Mouse (Mus musculus) forebrain, embryonic 11.5 days (tissue): Measurements from ENCODE around the gene Metap1d. TPM values are rescaled to one million over a fixed set of nuclear protein-coding genes. Genes with fewer than 3 reads are reported as not detected.

ENCODE experiments used
- ATAC-seq: fragments of 200-750 bp; cut with Nextera tagmentation; replicated peaks from 2 replicates; pipeline ENCODE4 v1.8.0; 2017; ENCODE audit warnings: moderate TSS enrichment; ENCODE audit not compliant: low FRiP score
- DNase-seq: peaks from one replicate; pipeline ENCODE4 v3.0.0-alpha.2; 2017; ENCODE audit warnings: low spot score
- H3K27ac ChIP-seq: fragments of 300-500 bp; sonication (generic); 2 replicates; pipeline ENCODE4 v1.5.1; 2014; ENCODE audit warnings: low read depth, low read length
- H3K27me3 ChIP-seq: fragments of 300-500 bp; sonication (generic); 2 replicates; pipeline ENCODE4 v1.6.1; 2014; ENCODE audit warnings: mild to moderate bottlenecking, low read length, mixed read lengths; ENCODE audit not compliant: control insufficient read depth, insufficient read depth
- H3K36me3 ChIP-seq: fragments of 300-500 bp; sonication (generic); 2 replicates; pipeline ENCODE4 v1.6.1; 2014; ENCODE audit warnings: mild to moderate bottlenecking, low read length, moderate library complexity, mixed read lengths; ENCODE audit not compliant: control insufficient read depth, insufficient read depth
- H3K4me1 ChIP-seq: fragments of 300-500 bp; sonication (generic); replicated peaks from 2 replicates; pipeline ENCODE4 v1.6.1; 2014; ENCODE audit warnings: low read length, mixed read lengths; ENCODE audit not compliant: control insufficient read depth, insufficient read depth
- H3K4me2 ChIP-seq: fragments of 300-500 bp; sonication (generic); 2 replicates; pipeline ENCODE4 v1.6.1; 2014; ENCODE audit warnings: low read depth, mild to moderate bottlenecking, low read length, moderate library complexity, mixed read lengths; ENCODE audit not compliant: severe bottlenecking
- H3K4me3 ChIP-seq: fragments of 300-500 bp; sonication (generic); 2 replicates; pipeline ENCODE4 v1.5.1; 2014; ENCODE audit warnings: low read depth, low read length
- H3K9ac ChIP-seq: fragments of 300-500 bp; sonication (generic); 2 replicates; pipeline ENCODE4 v1.6.1; 2014; ENCODE audit warnings: low read length
- H3K9me3 ChIP-seq: fragments of 300-500 bp; sonication (generic); 2 replicates; pipeline ENCODE4 v1.6.1; 2016; ENCODE audit warnings: low read length, mixed read lengths; ENCODE audit not compliant: control insufficient read depth
- WGBS: fragments of 180-500 bp; shearing (Covaris S2); extraction: QIAGEN DNeasy Blood & Tissue Kit; methylation state at CpG from one replicate; pipeline ENCODE4 v1.1.7; 2014; 5-methylcytosine and 5-hydroxymethylcytosine counted together
- polyA plus RNA-seq: library from polyadenylated mRNA; unstranded; fragments of >200 nt; fragmentation: Nextera tagmentation; extraction: Ambion mirVana; gene quantifications from 2 replicates; pipeline ENCODE4 v1.2.1, GENCODE M21; 2014

Gene Metap1d
- polyA plus RNA-seq, 1 experiment from 2014 or later: 36.5 TPM

DNA sequence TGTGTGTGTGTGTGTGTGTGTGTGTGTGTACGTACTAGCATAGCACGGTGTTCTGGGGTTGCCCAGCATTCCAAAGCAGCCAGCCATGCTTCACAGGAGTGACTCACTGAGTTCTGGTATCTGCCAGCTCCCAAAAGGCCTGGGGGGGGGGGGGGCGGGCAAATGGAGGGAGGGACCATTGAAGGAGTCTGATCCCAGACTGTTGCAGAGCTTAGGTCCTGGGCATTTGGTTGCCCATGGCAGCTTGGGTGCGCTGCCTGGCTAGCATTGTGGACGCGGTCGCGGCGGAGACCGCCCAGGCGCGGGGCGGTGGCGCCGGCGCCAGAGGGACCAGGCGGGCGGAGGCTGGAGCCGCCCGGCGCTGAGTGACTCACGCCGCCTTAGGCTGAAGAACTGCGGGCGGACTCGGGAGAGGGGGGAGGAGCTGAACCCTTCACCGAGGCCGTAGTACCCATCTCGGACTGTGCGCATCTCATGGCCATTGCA lies 89.8 kb downstream of the Metap1d start:
- H3K4me2 ChIP-seq: peak overlapping the region; percentile 96
- ATAC-seq (peak; percentile 22), DNase-seq (peak; percentile 77)
- peaks cover 71% of the 10 kb centered on the region for H3K27me3 ChIP-seq
- H3K9me3 ChIP-seq: no peaks in the 10 kb centered on the region
- H3K4me3 ChIP-seq: peak overlapping the region; percentile 54
- H3K36me3 ChIP-seq: no peaks in the 10 kb centered on the region; the same call in 1 of the 2 replicates
- peak overlapping the region; percentile 66; the same call in 1 of the 2 replicates for H3K27ac ChIP-seq
- WGBS: under 1% methylated on average over 30 of the region's 30 CpGs
- H3K9ac ChIP-seq: peak overlapping the region; percentile 63
- peaks cover 32% of the 10 kb centered on the region for H3K4me1 ChIP-seq

DNA sequence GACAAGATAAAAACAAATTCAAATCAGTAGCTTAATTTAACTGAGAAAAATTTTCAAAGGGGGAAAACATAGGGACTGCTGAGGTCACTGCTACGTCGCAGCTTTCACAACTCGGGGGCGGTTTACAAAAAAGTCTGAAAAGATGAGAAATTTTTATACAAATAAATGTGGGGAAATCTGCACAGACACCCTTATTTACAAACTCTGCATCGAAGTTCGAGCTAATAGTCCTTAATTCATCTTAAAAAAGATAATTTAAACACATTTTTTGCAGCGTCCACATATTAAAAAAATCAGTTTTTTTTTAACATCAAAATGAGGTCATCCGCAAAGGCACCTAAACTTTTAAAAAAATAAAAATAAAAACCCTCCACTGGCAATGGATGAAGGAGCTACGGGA lies 90.5 kb downstream of the Metap1d start:
- Histone ChIP-seq H3K27ac (peak overlapping the region; percentile 84; the same call in 1 of the 2 replicates), H3K4me2 (peak overlapping the region; percentile 96), H3K27me3 (peaks cover 66% of the 10 kb centered on the region), H3K36me3 (no peaks in the 10 kb centered on the region; the same call in 1 of the 2 replicates), H3K4me1 (peaks cover 33% of the 10 kb centered on the region), H3K4me3 (peak overlapping the region; percentile 54), H3K9ac (peak overlapping the region; percentile 73), H3K9me3 (no peaks in the 10 kb centered on the region)
- DNase-seq: no peak
- no peak for ATAC-seq
- WGBS: 2% methylated on average over 9 of the region's 9 CpGs

DNA sequence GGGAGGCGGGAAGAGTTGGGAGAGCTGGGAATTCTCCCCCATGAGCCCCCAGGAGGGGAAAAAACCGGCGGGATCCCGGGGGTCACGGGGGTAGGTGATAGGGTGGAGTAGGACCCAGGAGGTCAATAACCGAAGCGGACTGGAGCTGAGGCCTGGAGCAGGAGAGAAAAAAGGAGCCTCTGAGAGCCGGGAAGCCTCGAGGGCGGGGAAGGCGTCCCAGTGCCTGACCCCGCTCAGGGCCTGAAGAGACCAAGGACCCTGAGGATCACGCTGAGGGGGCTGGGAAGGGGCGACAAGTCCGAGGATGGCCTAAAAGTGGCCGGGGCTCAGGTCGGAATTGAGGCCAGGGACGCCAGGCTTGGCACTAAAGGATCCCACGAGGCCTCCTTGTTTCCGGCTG lies 90.9 kb downstream of the Metap1d start:
- Histone ChIP-seq H3K4me3 (peak overlapping the region; percentile 54), H3K9ac (peak overlapping the region; percentile 73), H3K9me3 (no peaks in the 10 kb centered on the region), H3K4me2 (peak overlapping the region; percentile 96), H3K36me3 (no peaks in the 10 kb centered on the region; the same call in 1 of the 2 replicates), H3K4me1 (peaks cover 32% of the 10 kb centered on the region), H3K27me3 (peaks cover 64% of the 10 kb centered on the region), H3K27ac (peak overlapping the region; percentile 84)
- ATAC-seq: no peak
- DNase-seq: no peak
- WGBS: 2% methylated on average over 20 of the region's 20 CpGs

DNA sequence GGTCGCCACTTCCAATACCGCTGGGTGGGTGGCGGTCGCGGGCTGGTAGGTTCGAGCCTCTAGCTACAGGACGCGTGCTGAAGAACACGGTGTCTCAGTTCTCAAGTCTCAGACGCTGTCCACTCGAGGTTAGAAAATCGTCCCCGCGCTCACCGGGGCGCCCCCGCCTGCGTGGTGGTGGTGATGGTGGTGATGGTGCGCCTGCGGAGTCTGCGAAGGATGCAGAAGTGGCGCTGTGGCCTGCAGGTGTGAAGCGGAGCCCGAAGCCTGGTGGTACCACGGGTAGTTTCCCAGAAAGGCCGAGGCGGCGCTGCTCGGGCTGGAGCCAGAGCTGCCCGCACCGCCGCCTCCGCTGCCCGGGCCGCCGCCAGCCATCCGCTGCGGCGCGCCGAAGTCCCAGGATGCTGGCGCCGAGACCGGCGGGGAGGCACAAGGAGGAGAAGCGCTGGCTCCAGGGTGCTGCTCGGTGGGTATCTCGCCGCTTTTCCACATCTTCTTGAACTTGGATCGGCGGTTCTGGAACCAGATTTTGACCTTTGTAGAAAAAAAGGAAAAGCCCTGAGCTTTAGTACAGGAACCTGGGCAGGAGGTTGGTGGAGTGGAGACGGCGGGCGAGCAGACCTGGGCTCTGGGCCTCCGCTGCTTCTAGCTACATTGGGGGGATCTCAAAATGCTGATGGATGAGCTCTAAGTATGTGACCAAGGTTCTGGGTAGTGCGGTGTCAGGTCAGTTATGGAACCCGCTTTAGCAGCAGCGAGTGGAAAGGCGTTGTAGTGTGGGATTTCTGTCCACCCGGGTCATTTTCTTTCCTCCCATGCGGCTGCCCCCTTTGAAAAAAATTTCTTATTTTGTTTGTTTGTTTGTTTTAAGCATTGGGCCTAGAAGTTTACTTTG lies 91.6 kb downstream of the Metap1d start:
- Histone ChIP-seq H3K27ac (peak overlapping the region; percentile 84), H3K9ac (peak overlapping the region; percentile 73), H3K4me3 (peak overlapping the region; percentile 54), H3K4me2 (peak overlapping the region; percentile 96), H3K4me1 (peaks cover 27% of the 10 kb centered on the region), H3K36me3 (no peaks in the 10 kb centered on the region; the same call in 1 of the 2 replicates), H3K27me3 (peaks cover 64% of the 10 kb centered on the region), H3K9me3 (no peaks in the 10 kb centered on the region)
- DNase-seq (peak; percentile 79), ATAC-seq (no peak)
- WGBS: 1% methylated on average over 61 of the region's 61 CpGs

DNA sequence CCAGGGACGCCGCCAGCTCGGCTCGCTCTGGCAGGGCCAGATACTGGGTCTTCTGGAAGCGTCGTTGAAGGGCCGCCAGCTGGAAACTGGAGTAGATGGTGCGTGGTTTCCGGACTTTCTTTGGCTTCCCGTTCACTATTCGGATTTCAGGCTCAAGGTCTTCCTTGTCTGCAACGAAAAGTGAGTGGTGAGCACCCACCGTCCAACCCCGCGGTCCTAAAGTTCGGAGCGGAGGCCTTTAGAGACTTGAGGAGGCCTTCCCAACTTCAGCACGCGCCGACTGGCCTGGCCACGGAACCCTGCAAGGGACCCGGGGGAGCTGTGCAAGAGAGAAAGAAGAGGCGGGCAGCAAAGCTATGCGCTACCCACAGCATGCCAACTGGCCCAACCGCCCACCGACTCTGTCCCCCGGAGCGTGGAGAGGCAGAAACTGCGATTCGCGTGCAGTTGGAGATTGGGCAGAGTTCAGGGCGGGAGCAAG lies 92.4 kb downstream of the Metap1d start:
- Histone ChIP-seq H3K4me3 (peak overlapping the region; percentile 54), H3K4me2 (peak overlapping the region; percentile 96), H3K27ac (peak overlapping the region; percentile 84), H3K9ac (peak overlapping the region; percentile 73), H3K9me3 (no peaks in the 10 kb centered on the region), H3K27me3 (peaks cover 63% of the 10 kb centered on the region), H3K4me1 (peaks cover 22% of the 10 kb centered on the region), H3K36me3 (no peaks in the 10 kb centered on the region; the same call in 1 of the 2 replicates)
- DNase-seq (peak; percentile 76), ATAC-seq (no peak)
- under 1% methylated on average over 32 of the region's 32 CpGs for WGBS

DNA sequence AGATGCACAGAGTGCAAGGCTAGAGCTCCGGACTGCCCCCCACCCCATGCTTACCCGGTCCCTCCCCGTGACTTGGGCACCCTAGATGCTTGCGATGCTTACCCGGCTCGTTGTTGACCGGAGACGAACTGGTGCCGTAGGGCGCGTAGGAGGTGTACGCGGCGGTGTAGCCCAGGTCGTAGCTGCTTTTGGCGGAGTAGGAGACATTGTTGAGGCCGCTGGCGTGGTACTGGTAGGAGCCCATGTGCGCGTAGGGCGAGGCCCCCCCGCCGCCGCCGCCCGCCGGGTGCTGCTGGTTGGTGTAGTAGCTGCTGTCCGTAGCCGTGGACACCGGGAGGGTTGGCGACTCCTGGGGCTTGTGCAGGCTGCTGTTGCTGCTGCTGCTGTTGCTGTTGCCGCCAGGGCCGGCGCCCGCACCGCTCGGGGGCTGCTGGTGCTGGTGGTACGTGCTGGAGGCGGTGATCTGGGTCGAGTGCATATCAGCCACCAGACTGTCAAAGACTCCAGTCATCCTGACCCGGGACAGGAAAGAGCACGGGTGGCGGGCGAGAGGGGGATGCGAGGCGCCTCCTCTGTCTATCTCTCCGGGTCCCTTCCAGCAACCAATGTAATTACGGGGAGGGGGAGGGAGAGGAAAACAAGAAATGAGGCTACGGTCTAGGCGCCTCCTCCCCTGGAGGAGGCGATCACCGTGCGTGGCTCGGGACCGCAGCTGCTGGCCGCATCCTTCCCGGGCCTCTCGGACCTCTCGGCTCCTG lies 93.0 kb downstream of the Metap1d start:
- H3K27ac ChIP-seq: peak overlapping the region; percentile 84
- peak overlapping the region; percentile 54 for H3K4me3 ChIP-seq
- ATAC-seq: peak; percentile 65
- H3K27me3 ChIP-seq: peaks cover 63% of the 10 kb centered on the region
- H3K4me1 ChIP-seq: peaks cover 18% of the 10 kb centered on the region
- peak; percentile 86 for DNase-seq
- WGBS: under 1% methylated on average over 57 of the region's 59 CpGs
- peak overlapping the region; percentile 96 for H3K4me2 ChIP-seq
- no peaks in the 10 kb centered on the region for H3K9me3 ChIP-seq
- peak overlapping the region; percentile 73 for H3K9ac ChIP-seq
- H3K36me3 ChIP-seq: no peaks in the 10 kb centered on the region; the same call in 1 of the 2 replicates

DNA sequence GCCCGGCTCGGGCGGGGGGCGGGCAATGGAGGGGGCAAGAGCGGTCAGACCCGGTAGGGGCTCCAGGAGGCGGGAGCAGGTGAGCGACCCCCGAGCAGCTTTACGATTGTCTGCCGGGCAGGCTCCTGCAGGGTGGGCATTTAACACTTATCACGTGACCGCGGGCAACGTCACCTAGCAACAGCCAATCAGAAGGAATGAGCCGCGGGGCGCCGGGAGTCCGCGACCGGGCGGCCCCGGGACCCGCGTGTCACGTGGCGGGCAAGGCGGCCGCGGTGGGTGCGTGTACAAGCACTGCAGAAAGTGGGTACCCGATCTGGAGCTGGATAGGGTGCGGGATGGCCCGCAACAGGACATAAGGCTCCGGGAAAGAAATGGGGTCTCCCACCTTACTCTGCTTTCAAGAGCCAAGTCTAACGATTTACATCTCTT lies 93.6 kb downstream of the Metap1d start, which contains the start of gene Dlx2:
Gene Dlx2 (minus strand): TSS at position 115 of the 432 bp plus-strand sequence.
- peak; percentile 77 for ATAC-seq
- peak within 1 kb of the TSS; percentile 73 for H3K9ac ChIP-seq
- no peaks in the 10 kb centered on the region for H3K9me3 ChIP-seq
- peak; percentile 92 for DNase-seq
- H3K27ac ChIP-seq: peak within 1 kb of the TSS; percentile 84
- peaks cover 63% of the 10 kb centered on the region for H3K27me3 ChIP-seq
- H3K4me1 ChIP-seq: peaks cover 12% of the 10 kb centered on the region
- peak within 1 kb of the TSS; percentile 96 for H3K4me2 ChIP-seq
- WGBS: under 1% methylated on average over 37 of the region's 37 CpGs
- H3K4me3 ChIP-seq: peak within 1 kb of the TSS; percentile 54
- no peaks in the 10 kb centered on the region; the same call in 1 of the 2 replicates for H3K36me3 ChIP-seq

DNA sequence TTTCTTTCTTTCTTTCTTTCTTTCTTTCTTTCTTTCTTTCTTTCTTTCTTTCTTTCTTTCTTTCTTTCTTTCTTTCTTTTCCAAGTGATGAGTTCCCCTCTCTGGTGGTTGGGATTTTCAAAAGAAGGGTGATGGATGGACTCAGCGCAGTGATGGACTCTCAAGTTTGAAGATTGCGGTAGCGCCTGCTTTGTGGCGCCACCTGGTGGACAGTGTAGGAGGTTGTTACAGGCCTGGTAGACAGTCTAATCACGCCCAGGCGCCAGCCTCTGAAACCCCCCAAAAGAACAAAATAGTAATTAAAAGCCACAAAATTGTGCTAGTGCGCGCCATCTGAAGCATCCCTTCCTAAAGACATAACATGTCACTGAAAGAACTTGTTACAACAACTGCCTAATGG lies 94.8 kb downstream of the Metap1d start:
- 1% methylated on average over 8 of the region's 8 CpGs for WGBS

More for the DNA sequence above, 94.8 kb downstream of the Metap1d start:
- Histone ChIP-seq H3K36me3 (no peaks in the 10 kb centered on the region; the same call in 1 of the 2 replicates), H3K4me2 (0 out of 2 replicates have a peak overlapping the region, but pooled peaks have one; percentile 3), H3K9ac (no peak overlapping the region), H3K27me3 (peaks cover 61% of the 10 kb centered on the region), H3K4me3 (no peak overlapping the region), H3K27ac (no peak overlapping the region), H3K4me1 (peaks cover 12% of the 10 kb centered on the region), H3K9me3 (no peaks in the 10 kb centered on the region)
- DNase-seq (peak; percentile 94), ATAC-seq (no peak)
